Mouse (Mus musculus) ovary, adult 2 months (tissue): ENCODE results near the gene Nsun5. TPM values are rescaled to one million over a fixed set of nuclear protein-coding genes. Genes with fewer than 3 reads are reported as not detected.

Experiments used
- polyA plus RNA-seq: library from polyadenylated mRNA; depleted of rRNA; stranded (reverse); fragments of >200 nt; gene quantifications from 2 replicates; pipeline ENCODE4 v1.2.3, GENCODE M21; 2012; rRNA removed

Gene Nsun5
- polyA plus RNA-seq, result 47.1 and 49.2 TPM in 2 replicates

GRCm38 (mm10) chr5:135369787-135370654, at the start of gene Nsun5:
Gene Nsun5 (plus strand): TSS chr5:135369953.

DNA sequence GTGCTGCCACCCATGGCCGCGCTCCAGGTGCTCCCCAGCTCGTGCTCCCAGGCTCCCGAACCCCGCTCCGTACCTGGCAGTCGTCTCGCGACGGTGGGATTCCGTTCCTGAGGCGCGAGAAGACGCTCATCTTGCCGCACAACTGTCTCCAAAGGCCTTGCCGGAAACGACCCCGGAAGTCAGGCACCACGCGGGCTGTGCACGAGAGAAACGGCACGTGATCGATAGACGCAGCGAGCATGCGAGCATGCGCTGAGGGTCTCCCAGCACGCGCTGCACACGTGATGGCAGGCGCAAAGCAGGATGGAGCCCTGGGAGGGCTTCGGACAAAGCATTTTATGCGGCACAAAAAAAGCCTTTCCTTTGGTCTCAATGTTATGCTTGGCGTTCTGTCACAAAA, 19.9 kb upstream of the Nsun5 start, which contains the start of gene Fkbp6:
Gene Fkbp6, minus strand, starts transcription at position 183 of the 400 bp plus-strand sequence.

DNA sequence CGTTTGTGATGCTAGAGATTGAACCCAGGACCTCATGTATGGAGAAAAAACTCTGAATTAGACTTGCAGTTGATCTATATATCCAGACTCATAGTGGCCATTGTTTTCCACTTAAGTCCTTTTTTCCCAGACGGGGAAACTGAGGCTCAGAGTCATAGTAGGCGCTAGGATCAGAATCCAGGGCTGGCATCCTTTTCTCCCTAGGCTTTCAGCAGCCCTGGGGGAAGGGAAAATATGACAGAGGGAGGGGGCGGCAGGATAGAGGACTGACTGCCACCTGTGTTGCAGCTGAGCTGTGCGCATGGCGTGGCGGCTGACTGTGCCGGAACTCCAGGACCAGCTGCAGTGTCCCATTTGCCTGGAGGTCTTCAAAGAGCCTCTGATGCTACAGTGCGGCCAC, 16.8 kb upstream of the Nsun5 start, which contains the start of gene Trim50:
Gene Trim50, plus strand, starts transcription at position 301 of the 400 bp plus-strand sequence.

GRCm38 (mm10) chr5:135394004-135394823, 24.5 kb downstream of the Nsun5 start, which contains the start of gene Pom121:
Gene Pom121 (minus strand): TSS chr5:135394546.

Other genes starting within 250 kb of the Nsun5 start
- 11.3 and 12.1 TPM in 2 replicates for gene Tbl2, start 220.3 kb upstream of the Nsun5 start, polyA plus RNA-seq
- gene Bcl7b, start 201.7 kb upstream of the Nsun5 start, polyA plus RNA-seq, result 32.5 and 37.0 TPM in 2 replicates
- gene Baz1b, start 182.7 kb upstream of the Nsun5 start, polyA plus RNA-seq, result 27.6 and 34.6 TPM in 2 replicates
- 1.5 and 2.5 TPM in 2 replicates for gene Fzd9, start 118.7 kb upstream of the Nsun5 start, polyA plus RNA-seq
- 2.1 and 3.0 TPM in 2 replicates for gene Fkbp6, start 19.9 kb upstream of the Nsun5 start, polyA plus RNA-seq
- 1.5 and 2.0 TPM in 2 replicates for gene Trim50, start 16.7 kb upstream of the Nsun5 start, polyA plus RNA-seq
- 21.9 and 30.1 TPM in 2 replicates for gene Pom121, start 24.6 kb downstream of the Nsun5 start, polyA plus RNA-seq
- 33.2 and 39.5 TPM in 2 replicates for gene Hip1, start 175.2 kb downstream of the Nsun5 start, polyA plus RNA-seq
- gene Ccl26, start 193.6 kb downstream of the Nsun5 start, polyA plus RNA-seq, result not detected in 2 replicates
- gene Ccl24, start 203.1 kb downstream of the Nsun5 start, polyA plus RNA-seq, result 1.1 and 1.2 TPM in 2 replicates